Mouse (Mus musculus) lung, embryonic 14.5 days (tissue): ENCODE results near the gene Igf2bp2. TPM values are rescaled to one million over a fixed set of nuclear protein-coding genes. Genes with fewer than 3 reads are reported as not detected.

ENCODE experiments used
- ATAC-seq: fragments of 200-750 bp; cut with Nextera tagmentation; 2 replicates; pipeline ENCODE4 v1.8.0; 2017; ENCODE audit warnings: mild to moderate bottlenecking, moderate TSS enrichment, moderate library complexity; ENCODE audit not compliant: insufficient read depth
- DNase-seq: peaks from one replicate; pipeline ENCODE4 v3.0.0-alpha.2; 2015
- H3K27ac ChIP-seq: fragments of 300-500 bp; sonication (generic); 2 replicates; pipeline ENCODE4 v1.5.1; 2014; ENCODE audit warnings: low read depth, mild to moderate bottlenecking, moderate library complexity
- H3K27me3 ChIP-seq: fragments of 300-500 bp; sonication (generic); 2 replicates; pipeline ENCODE4 v1.6.1; 2014; ENCODE audit warnings: low read length, control low read depth; ENCODE audit not compliant: insufficient read depth
- H3K36me3 ChIP-seq: fragments of 300-500 bp; sonication (generic); 2 replicates; pipeline ENCODE4 v1.6.1; 2014; ENCODE audit warnings: control low read depth; ENCODE audit not compliant: insufficient read depth
- H3K4me1 ChIP-seq: fragments of 300-500 bp; sonication (generic); 2 replicates; pipeline ENCODE4 v1.6.1; 2014; ENCODE audit warnings: antibody characterized with exemption, control low read depth; ENCODE audit not compliant: insufficient read depth
- H3K4me2 ChIP-seq: fragments of 300-500 bp; sonication (generic); 2 replicates; pipeline ENCODE4 v1.6.1; 2014; ENCODE audit warnings: mild to moderate bottlenecking
- H3K4me3 ChIP-seq: fragments of 300-500 bp; sonication (generic); 2 replicates; pipeline ENCODE4 v1.5.1; 2014; ENCODE audit warnings: low read depth, low read length
- H3K9ac ChIP-seq: fragments of 300-500 bp; sonication (generic); 2 replicates; pipeline ENCODE4 v1.6.1; 2014
- H3K9me3 ChIP-seq: fragments of 300-500 bp; sonication (generic); 2 replicates; pipeline ENCODE4 v1.6.1; 2016; ENCODE audit warnings: low read depth, low read length, control low read depth
- CTCF ChIP-seq: IDR thresholded peaks from 2 replicates; pipeline ENCODE4 v1.5.1; 2016; ENCODE audit warnings: antibody characterized with exemption, low read depth
- WGBS: fragments of 180-500 bp; shearing (Covaris S2); extraction: QIAGEN DNeasy Blood & Tissue Kit; methylation state at CpG from one replicate; pipeline ENCODE4 v1.1.7; 2014; 5-methylcytosine and 5-hydroxymethylcytosine counted together
- polyA plus RNA-seq: library from polyadenylated mRNA; unstranded; fragments of >200 nt; fragmentation: Nextera tagmentation; extraction: Ambion mirVana; gene quantifications from 2 replicates; pipeline ENCODE4 v1.2.1, GENCODE M21; 2014

Gene Igf2bp2
- polyA plus RNA-seq, 1 experiment from 2014 or later = 87.9 TPM

DNA sequence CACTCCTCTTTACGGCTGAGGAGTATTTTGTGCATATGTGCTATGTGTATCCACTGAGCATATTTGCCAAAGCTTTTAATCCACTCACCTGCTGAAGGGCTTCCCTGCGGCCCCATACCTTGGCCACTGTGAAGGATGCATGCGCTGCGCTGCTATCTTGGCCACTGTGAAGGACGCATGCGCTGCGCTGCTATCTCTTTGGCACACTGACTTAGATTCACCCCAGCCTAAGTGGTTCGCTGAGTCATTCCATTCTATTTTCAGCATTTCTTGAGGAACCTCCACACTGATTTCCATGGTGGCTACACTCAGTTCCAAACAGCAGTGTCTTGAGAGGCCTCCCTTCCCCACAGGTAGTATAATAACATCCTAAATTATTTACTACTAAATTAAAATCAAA, 42.0 kb downstream of the Igf2bp2 start:
- Histone ChIP-seq H3K36me3 (peaks cover 11% of the 10 kb centered on the region; the same call in 1 of the 2 replicates), H3K4me3 (no peak overlapping the region), H3K27me3 (no peaks in the 10 kb centered on the region), H3K4me2 (no peak overlapping the region), H3K9me3 (no peaks in the 10 kb centered on the region), H3K27ac (no peak overlapping the region), H3K4me1 (no peaks in the 10 kb centered on the region), H3K9ac (no peak overlapping the region)
- no peak for TF ChIP-seq CTCF
- ATAC-seq (no peak), DNase-seq (no peak)
- 79% methylated on average over 8 of the region's 8 CpGs for WGBS

DNA sequence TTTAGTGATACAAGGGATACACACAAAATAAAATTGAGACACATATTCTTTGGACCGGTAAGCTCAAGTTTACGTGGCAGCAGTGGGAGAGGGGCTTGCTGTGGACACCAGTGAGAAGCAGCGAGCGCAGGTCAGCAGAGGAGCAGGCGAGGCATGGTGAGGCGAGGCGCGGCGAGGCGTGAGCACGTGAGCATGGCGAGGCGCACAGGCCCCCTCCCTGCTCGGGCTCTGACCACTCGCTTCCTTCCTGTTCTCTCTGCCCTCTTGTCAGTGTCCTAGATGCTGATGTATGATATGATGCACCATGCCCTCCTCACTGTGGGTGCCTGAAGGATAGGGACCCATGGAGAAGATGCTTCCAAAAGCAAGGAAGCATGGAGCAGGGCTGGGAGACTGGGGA, 43.6 kb downstream of the Igf2bp2 start:
- WGBS = 84% methylated on average over 15 of the region's 15 CpGs
- Histone ChIP-seq H3K9me3 (no peaks in the 10 kb centered on the region), H3K4me3 (no peak overlapping the region), H3K4me2 (no peak overlapping the region), H3K27me3 (no peaks in the 10 kb centered on the region), H3K36me3 (peaks cover 11% of the 10 kb centered on the region; the same call in 1 of the 2 replicates), H3K27ac (no peak overlapping the region), H3K4me1 (no peaks in the 10 kb centered on the region), H3K9ac (no peak overlapping the region)
- ATAC-seq (no peak), DNase-seq (no peak)
- no peak for TF ChIP-seq CTCF

DNA sequence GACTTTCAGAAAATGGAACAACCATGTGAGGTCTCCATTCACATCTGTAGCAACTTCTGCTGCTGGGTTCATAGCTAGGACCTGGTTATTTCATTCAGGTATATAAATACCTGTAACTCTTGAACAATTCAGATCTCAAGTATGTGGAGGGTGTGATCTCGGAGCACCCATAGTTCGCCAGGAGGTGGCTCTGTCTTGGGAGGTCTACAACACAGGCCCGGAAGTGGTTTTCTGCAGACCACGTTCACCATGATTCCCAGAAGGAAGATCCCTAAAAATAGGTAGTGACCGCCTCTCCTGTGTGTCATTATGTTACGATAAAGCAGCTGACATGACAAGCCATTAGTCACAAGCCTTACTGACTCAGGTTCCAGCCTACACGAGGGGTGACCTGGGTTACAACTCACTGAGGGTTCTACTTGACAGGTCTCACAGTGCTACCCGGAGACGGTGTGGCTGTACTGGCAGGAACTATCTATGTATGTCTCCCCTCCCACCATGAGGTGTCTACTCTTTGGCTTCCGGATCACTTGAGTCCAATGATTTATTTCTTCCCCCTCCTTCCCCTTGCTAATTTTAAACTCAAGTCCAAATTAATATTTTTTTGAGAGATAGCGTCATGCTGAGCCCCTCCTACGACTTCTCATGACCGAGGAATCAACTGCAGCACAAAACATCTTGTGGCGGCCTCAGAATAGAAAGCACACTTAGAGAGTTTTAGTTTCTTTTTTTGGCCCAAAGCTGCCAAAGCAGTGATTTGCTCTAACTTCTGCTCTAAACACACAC, 44.2 kb downstream of the Igf2bp2 start:
- Histone ChIP-seq H3K4me2 (no peak overlapping the region), H3K4me1 (no peaks in the 10 kb centered on the region), H3K9me3 (no peaks in the 10 kb centered on the region), H3K4me3 (no peak overlapping the region), H3K36me3 (peaks cover 11% of the 10 kb centered on the region; the same call in 1 of the 2 replicates), H3K9ac (no peak overlapping the region), H3K27me3 (no peaks in the 10 kb centered on the region), H3K27ac (no peak overlapping the region)
- WGBS = 77% methylated on average over 14 of the region's 14 CpGs
- ATAC-seq (no peak), DNase-seq (no peak)
- TF ChIP-seq CTCF = no peak

DNA sequence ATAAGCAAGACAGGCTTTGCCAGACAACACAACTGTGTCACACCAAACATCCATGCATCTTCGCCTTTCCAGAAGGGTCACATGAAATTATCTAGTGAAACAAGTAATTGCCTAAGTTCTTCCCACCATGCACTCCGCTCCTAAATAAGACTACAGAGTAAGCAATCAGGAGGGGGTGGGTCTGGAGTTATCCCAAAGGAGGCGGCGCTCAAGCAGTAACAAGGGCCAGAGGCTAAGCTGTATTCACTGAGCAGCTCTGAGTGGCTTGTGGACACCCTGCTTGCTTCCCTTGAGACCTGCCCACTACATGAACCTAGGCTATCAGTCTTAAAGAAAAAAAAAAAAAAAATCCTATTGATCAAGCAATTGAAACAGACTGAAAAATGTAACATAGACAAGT, 44.9 kb downstream of the Igf2bp2 start:
- no peaks in the 10 kb centered on the region for H3K9me3 ChIP-seq
- TF ChIP-seq CTCF = no peak
- no peak overlapping the region for H3K9ac ChIP-seq
- H3K4me1 ChIP-seq = no peaks in the 10 kb centered on the region
- H3K4me2 ChIP-seq = no peak overlapping the region
- no peak overlapping the region for H3K27ac ChIP-seq
- peaks cover 11% of the 10 kb centered on the region; the same call in 1 of the 2 replicates for H3K36me3 ChIP-seq
- no peak overlapping the region for H3K4me3 ChIP-seq
- no peak for DNase-seq
- 92% methylated on average over 4 of the region's 4 CpGs for WGBS
- no peaks in the 10 kb centered on the region for H3K27me3 ChIP-seq
- ATAC-seq = no peak

DNA sequence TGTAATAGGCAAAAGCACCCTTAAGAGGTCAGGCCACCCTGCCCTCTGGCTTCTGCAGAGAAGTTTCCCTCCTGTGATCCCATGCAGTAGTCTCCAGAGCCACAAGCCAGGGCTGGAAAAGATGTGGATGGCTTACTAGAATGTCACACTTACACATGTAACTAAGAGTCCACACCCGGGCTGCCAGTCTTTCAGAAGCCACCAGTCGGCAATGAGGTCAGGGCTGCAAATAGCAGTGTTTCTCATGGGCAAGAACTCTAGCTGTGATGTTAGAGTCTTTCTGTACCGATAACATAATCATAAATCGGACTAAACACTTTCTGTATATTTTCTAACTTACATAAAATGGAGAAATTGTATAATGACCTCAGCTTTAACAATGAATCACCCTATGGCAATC, 46.4 kb downstream of the Igf2bp2 start:
- Histone ChIP-seq H3K4me2 (no peak overlapping the region), H3K27me3 (no peaks in the 10 kb centered on the region), H3K9ac (no peak overlapping the region), H3K4me3 (no peak overlapping the region), H3K4me1 (no peaks in the 10 kb centered on the region), H3K36me3 (peaks cover 11% of the 10 kb centered on the region; the same call in 1 of the 2 replicates), H3K9me3 (no peaks in the 10 kb centered on the region), H3K27ac (no peak overlapping the region)
- ATAC-seq = no peak
- DNase-seq = no peak
- WGBS = 96% methylated on average over 4 of the region's 4 CpGs
- TF ChIP-seq CTCF = no peak

DNA sequence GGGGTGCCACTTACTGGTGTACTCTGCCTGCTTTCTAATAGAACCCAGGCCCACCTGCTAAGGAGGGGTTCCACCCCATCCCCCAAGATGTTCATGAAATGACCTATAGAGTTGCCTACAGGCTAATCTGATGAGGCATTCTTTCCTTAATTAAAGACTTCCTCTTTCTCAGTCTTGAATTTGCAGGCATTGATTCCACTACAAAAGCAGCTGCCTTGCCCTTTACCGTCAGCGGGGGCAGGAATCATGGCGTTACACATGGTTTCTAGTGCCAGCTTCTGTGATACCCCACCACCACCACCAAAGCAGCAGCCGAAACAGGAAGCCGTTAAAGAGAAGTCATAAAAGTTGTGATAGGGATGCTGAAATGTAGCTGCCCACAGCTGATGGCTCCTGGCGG, 47.0 kb downstream of the Igf2bp2 start:
- Histone ChIP-seq H3K27me3 (no peaks in the 10 kb centered on the region), H3K9me3 (no peaks in the 10 kb centered on the region), H3K4me3 (no peak overlapping the region), H3K4me2 (no peak overlapping the region), H3K27ac (no peak overlapping the region), H3K36me3 (peaks cover 11% of the 10 kb centered on the region; the same call in 1 of the 2 replicates), H3K4me1 (no peaks in the 10 kb centered on the region), H3K9ac (no peak overlapping the region)
- no peak for ATAC-seq
- DNase-seq = no peak
- 84% methylated on average over 6 of the region's 6 CpGs for WGBS
- TF ChIP-seq CTCF = no peak

GRCm38 (mm10) chr16:22110036-22110435, 53.1 kb downstream of the Igf2bp2 start:
- Histone ChIP-seq H3K9me3 (no peaks in the 10 kb centered on the region), H3K27me3 (no peaks in the 10 kb centered on the region), H3K4me3 (no peak overlapping the region), H3K9ac (no peak overlapping the region), H3K27ac (no peak overlapping the region), H3K36me3 (no peaks in the 10 kb centered on the region), H3K4me2 (no peak overlapping the region), H3K4me1 (no peaks in the 10 kb centered on the region)
- 59% methylated on average over 1 of the region's 1 CpGs for WGBS
- no peak for TF ChIP-seq CTCF
- DNase-seq (no peak), ATAC-seq (no peak)
